Mouse (Mus musculus) G1E (cell line): ENCODE measurements around the gene Eci1. TPM values are rescaled to one million over a fixed set of nuclear protein-coding genes. Genes with fewer than 3 reads are reported as not detected.

ENCODE experiments used
- ATAC-seq: 2 replicates; pipeline ENCODE4 v1.8.0; 2016; ENCODE audit warnings: mild to moderate bottlenecking; ENCODE audit not compliant: insufficient number of reproducible peaks, poor library complexity, low FRiP score, severe bottlenecking; ENCODE audit errors: extremely low read depth
- DNase-seq: peaks from one replicate; pipeline ENCODE4 v3.0.0; 2012; ENCODE audit warnings: low spot score
- H3K27me3 ChIP-seq: 2 replicates; pipeline ENCODE4 v1.6.1; 2012; ENCODE audit warnings: mild to moderate bottlenecking, low read length, inconsistent platforms; ENCODE audit not compliant: insufficient read depth
- H3K36me3 ChIP-seq: replicated peaks from 2 replicates; pipeline ENCODE3; 2012; ENCODE audit warnings: mild to moderate bottlenecking, inconsistent platforms
- H3K4me1 ChIP-seq: 2 replicates; pipeline ENCODE4 v1.6.1; 2012; ENCODE audit warnings: low read depth, low read length, inconsistent platforms, mixed read lengths; ENCODE audit not compliant: insufficient read depth
- H3K4me3 ChIP-seq: 2 replicates; pipeline ENCODE4 v1.5.1; 2012; ENCODE audit warnings: low read depth, mild to moderate bottlenecking, inconsistent platforms, low read length, moderate library complexity, mixed read lengths
- H3K9me3 ChIP-seq: replicated peaks from 2 replicates; pipeline ENCODE4 v1.6.1; 2012; ENCODE audit warnings: inconsistent platforms
- CTCF ChIP-seq: IDR thresholded peaks from 2 replicates; pipeline ENCODE4 v1.5.1; 2012; ENCODE audit warnings: low read depth, low read length, inconsistent platforms, mixed read lengths
- GATA1 ChIP-seq: IDR thresholded peaks from 2 replicates; pipeline ENCODE4 v1.6.1; 2012; ENCODE audit warnings: borderline replicate concordance, low read length, inconsistent platforms, mixed read lengths
- GATA2 ChIP-seq: IDR thresholded peaks from 2 replicates; pipeline ENCODE4 v1.6.1; 2012; ENCODE audit warnings: low read depth, low read length, inconsistent platforms, borderline replicate concordance
- POLR2AphosphoS5 ChIP-seq: IDR thresholded peaks from 2 replicates; pipeline ENCODE4 v1.6.1; 2012; ENCODE audit warnings: low read depth, low read length, inconsistent platforms; ENCODE audit not compliant: insufficient replicate concordance
- TAL1 ChIP-seq: conservative IDR thresholded peaks from 2 replicates; pipeline ENCODE4 v1.6.1; 2012; ENCODE audit warnings: low read depth, low read length, inconsistent platforms, mixed read lengths
- polyA plus RNA-seq: library from polyadenylated mRNA; stranded (reverse); fragments of >175 nt; gene quantifications from 2 replicates; pipeline ENCODE4 v1.2.3, GENCODE M21; 2012
- total RNA-seq, 2 experiments: library from RNA; stranded (forward) in 1 of 2; stranded (reverse) in 1 of 2; fragments of 200-1000 nt in 1 of 2; fragments of >200 nt in 1 of 2; fragmentation: Nextera tagmentation in 1 of 2; gene quantifications; 2 replicates each; pipeline ENCODE4 v1.2.3; 2014 to 2017

The Eci1 gene
- total and polyA plus RNA-seq, 3 experiments: 39.4 to 53.1 (median 40.9) TPM

- peaks cover 63% of the 10 kb centered on the region for H3K36me3 ChIP-seq
- no peak for TF ChIP-seq TAL1
- no peak for TF ChIP-seq POLR2AphosphoS5
- no peak for TF ChIP-seq GATA2
- no peak for TF ChIP-seq GATA1
- no peak for TF ChIP-seq CTCF
- H3K27me3 ChIP-seq: no peaks in the 10 kb centered on the region
- ATAC-seq (no peak), DNase-seq (no peak)
- peaks cover 23% of the 10 kb centered on the region for H3K4me1 ChIP-seq
- no peaks in the 10 kb centered on the region for H3K9me3 ChIP-seq
- H3K4me3 ChIP-seq: no peak overlapping the region
Observed at GRCm38 (mm10) chr17:24429201-24429983, 3.0 kb downstream of the Eci1 start.

DNA sequence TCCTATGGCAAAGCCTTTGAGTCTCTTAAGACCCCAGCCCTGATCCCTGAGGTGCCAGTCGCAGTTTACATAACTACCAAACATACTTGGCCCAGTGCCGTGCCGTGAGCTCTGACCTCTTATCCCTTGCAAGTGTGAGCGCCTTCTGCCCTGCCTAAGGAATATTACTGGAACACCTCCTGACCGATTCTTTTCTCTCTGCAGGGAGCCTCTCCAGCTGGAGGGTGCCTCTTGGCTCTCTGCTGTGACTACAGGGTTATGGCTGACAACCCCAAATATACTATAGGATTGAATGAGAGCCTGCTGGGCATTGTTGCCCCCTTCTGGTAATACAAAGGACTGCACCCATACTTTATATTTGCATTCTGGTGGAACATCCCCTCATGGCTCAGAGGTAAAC, 10.6 kb downstream of the Eci1 start:
- Histone ChIP-seq H3K36me3 (peaks cover 94% of the 10 kb centered on the region), H3K4me3 (no peak overlapping the region), H3K27me3 (no peaks in the 10 kb centered on the region), H3K4me1 (no peaks in the 10 kb centered on the region; the same call in 1 of the 2 replicates), H3K9me3 (no peaks in the 10 kb centered on the region)
- no peak for TF ChIP-seq GATA1
- peak; percentile 55 for TF ChIP-seq CTCF
- DNase-seq: peak; percentile 55
- 0 out of 2 replicates have a peak, but pooled peaks have one; percentile 15 for ATAC-seq

GRCm38 (mm10) chr17:24440377-24440776, 13.9 kb downstream of the Eci1 start:
- peaks cover 100% of the 10 kb centered on the region for H3K36me3 ChIP-seq
- no peaks in the 10 kb centered on the region for H3K9me3 ChIP-seq
- DNase-seq: no peak

DNA sequence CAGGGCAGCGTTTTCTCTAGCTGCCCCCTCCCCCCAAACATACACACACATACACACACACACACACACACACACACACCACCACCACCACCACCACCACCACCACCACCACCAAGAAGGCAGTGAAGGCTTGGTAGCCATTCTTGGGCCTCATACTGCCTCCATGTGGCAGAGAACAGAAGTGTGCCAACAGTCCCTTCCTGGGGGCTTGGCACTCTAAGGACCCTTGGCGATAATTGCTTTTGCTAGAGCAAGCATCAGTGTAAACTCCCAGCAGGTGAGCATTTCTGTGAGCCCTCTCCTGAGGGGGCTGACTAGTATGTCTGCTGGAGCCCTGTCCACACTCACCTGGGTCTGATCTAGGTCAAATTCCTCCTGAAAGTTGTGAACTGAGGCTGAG, 14.7 kb downstream of the Eci1 start:
- DNase-seq: no peak
- H3K36me3 ChIP-seq: peaks cover 100% of the 10 kb centered on the region
- no peaks in the 10 kb centered on the region for H3K27me3 ChIP-seq
- H3K4me1 ChIP-seq: no peaks in the 10 kb centered on the region
- H3K9me3 ChIP-seq: no peaks in the 10 kb centered on the region
- no peak overlapping the region for H3K4me3 ChIP-seq
- no peak for ATAC-seq
- TF ChIP-seq GATA2 (no peak), POLR2AphosphoS5 (no peak), TAL1 (no peak), GATA1 (no peak), CTCF (no peak)

More at GRCm38 (mm10) chr17:24440377-24440776, 13.9 kb downstream of the Eci1 start:
- ATAC-seq: no peak
- TF ChIP-seq GATA2: no peak
- no peak for TF ChIP-seq TAL1
- TF ChIP-seq GATA1: no peak
- TF ChIP-seq CTCF: no peak
- no peak for TF ChIP-seq POLR2AphosphoS5
- H3K4me1 ChIP-seq: no peaks in the 10 kb centered on the region
- no peaks in the 10 kb centered on the region for H3K27me3 ChIP-seq
- no peak overlapping the region for H3K4me3 ChIP-seq

GRCm38 (mm10) chr17:24442107-24442506, 15.7 kb downstream of the Eci1 start:
- no peaks in the 10 kb centered on the region for H3K27me3 ChIP-seq
- H3K9me3 ChIP-seq: no peaks in the 10 kb centered on the region
- no peak for DNase-seq
- no peak overlapping the region for H3K4me3 ChIP-seq
- H3K36me3 ChIP-seq: peaks cover 100% of the 10 kb centered on the region
- ATAC-seq: no peak
- no peak for TF ChIP-seq GATA1
- TF ChIP-seq GATA2: no peak
- no peak for TF ChIP-seq POLR2AphosphoS5
- no peak for TF ChIP-seq TAL1
- TF ChIP-seq CTCF: no peak
- H3K4me1 ChIP-seq: peaks cover 2% of the 10 kb centered on the region; the same call in 1 of the 2 replicates

DNA sequence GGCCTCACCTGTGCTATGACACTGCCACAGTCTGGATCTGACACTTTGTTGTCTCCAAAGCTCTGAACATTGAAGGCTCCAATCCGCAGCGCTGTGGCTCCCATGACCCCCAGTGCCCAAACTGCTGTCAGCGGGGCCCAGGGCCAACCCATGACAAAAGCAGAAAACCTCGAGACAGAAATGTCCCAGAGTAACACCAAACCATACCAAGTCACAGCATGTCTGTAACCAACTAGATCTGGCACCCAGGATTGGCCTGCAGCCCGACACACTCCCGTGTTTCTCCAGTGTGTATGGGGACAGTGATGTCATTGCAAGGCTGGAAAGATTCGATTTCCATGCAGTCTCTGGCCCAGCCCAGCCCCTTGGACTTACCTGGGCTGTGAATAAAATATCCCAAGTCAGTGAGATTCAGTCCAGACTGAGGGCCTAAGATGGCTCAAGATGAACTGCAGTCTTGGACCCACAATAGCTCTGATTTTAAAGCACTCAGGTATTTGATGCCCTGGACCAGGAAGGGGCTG, 16.3 kb downstream of the Eci1 start, which contains the start of gene Dnase1l2:
TSS of gene Dnase1l2 (minus strand) at position 474 of the 524 bp plus-strand sequence.
- ATAC-seq (no peak), DNase-seq (no peak)
- peaks cover 4% of the 10 kb centered on the region; the same call in 1 of the 2 replicates for H3K4me1 ChIP-seq
- H3K4me3 ChIP-seq: no peak within 1 kb of the TSS
- H3K27me3 ChIP-seq: no peaks in the 10 kb centered on the region
- H3K9me3 ChIP-seq: no peaks in the 10 kb centered on the region
- H3K36me3 ChIP-seq: peaks cover 100% of the 10 kb centered on the region
- no peak for TF ChIP-seq POLR2AphosphoS5
- TF ChIP-seq GATA2: no peak
- TF ChIP-seq GATA1: no peak
- TF ChIP-seq TAL1: no peak
- no peak for TF ChIP-seq CTCF
